Mouse (Mus musculus): Measurements from ENCODE around the gene Unk. TPM values are rescaled to one million over a fixed set of nuclear protein-coding genes. Genes with fewer than 3 reads are reported as not detected.
"Not testable (repeated sequence)": the region's sequence is repeated elsewhere in the genome, so short reads cannot be mapped to it uniquely, and the experiment has no call there.

The Unk gene
- total and polyA plus RNA-seq, 2 experiments from 2014 or later: 26.7 to 55.1 TPM

GRCm38 (mm10) chr11:116091591-116091990 lies 61.5 kb downstream of the Unk start:
- H3K4me3 ChIP-seq (ENCODE audit: low read depth, low read length): no peak overlapping the region

GRCm38 (mm10) chr11:116092959-116093358 lies 62.8 kb downstream of the Unk start:
- not testable (repeated sequence) for H3K36me3 ChIP-seq (ENCODE audit: insufficient read depth, low read length); H3K9ac ChIP-seq (replicated peaks; ENCODE audit: low read length, poor library complexity, severe bottlenecking); H3K4me2 ChIP-seq (ENCODE audit: low read depth, low read length, poor library complexity, severe bottlenecking); DNase-seq (ENCODE audit: low spot score); H3K27ac ChIP-seq (ENCODE audit: low read depth, low read length); ATAC-seq (ENCODE audit: low FRiP score); H3K4me1 ChIP-seq (ENCODE audit: insufficient read depth, low read length); H3K4me3 ChIP-seq (ENCODE audit: low read depth, low read length); H3K27me3 ChIP-seq (ENCODE audit: insufficient read depth, low read length); H3K9me3 ChIP-seq (ENCODE audit: low read length)
- 94% methylated on average over 6 of the region's 6 CpGs for WGBS

More at GRCm38 (mm10) chr11:116091591-116091990, 61.5 kb downstream of the Unk start:
- H3K9me3 ChIP-seq (ENCODE audit: low read length): no peaks in the 10 kb centered on the region
- no peak overlapping the region for H3K9ac ChIP-seq (replicated peaks; ENCODE audit: low read length, poor library complexity, severe bottlenecking)
- 88% methylated on average over 6 of the region's 6 CpGs for WGBS
- TF ChIP-seq CTCF (IDR thresholded peaks at IDR 0.05): no peak
- no peak for DNase-seq (ENCODE audit: low spot score)
- ATAC-seq (ENCODE audit: low FRiP score): no peak
- H3K36me3 ChIP-seq (ENCODE audit: insufficient read depth, low read length): no peaks in the 10 kb centered on the region
- H3K27ac ChIP-seq (ENCODE audit: low read depth, low read length): no peak overlapping the region
- H3K4me2 ChIP-seq (ENCODE audit: low read depth, low read length, poor library complexity, severe bottlenecking): no peak overlapping the region
- no peaks in the 10 kb centered on the region for H3K27me3 ChIP-seq (ENCODE audit: insufficient read depth, low read length)
- no peaks in the 10 kb centered on the region for H3K4me1 ChIP-seq (ENCODE audit: insufficient read depth, low read length)

GRCm38 (mm10) chr11:116093771-116094565 lies 63.8 kb downstream of the Unk start:
- Histone ChIP-seq H3K4me2 (ENCODE audit: low read depth, low read length, poor library complexity, severe bottlenecking) (no peak overlapping the region), H3K4me1 (ENCODE audit: insufficient read depth, low read length) (no peaks in the 10 kb centered on the region), H3K27ac (ENCODE audit: low read depth, low read length) (no peak overlapping the region), H3K27me3 (ENCODE audit: insufficient read depth, low read length) (no peaks in the 10 kb centered on the region), H3K36me3 (ENCODE audit: insufficient read depth, low read length) (no peaks in the 10 kb centered on the region), H3K9ac (replicated peaks; ENCODE audit: low read length, poor library complexity, severe bottlenecking) (no peak overlapping the region), H3K9me3 (ENCODE audit: low read length) (no peaks in the 10 kb centered on the region), H3K4me3 (ENCODE audit: low read depth, low read length) (no peak overlapping the region)
- DNase-seq (ENCODE audit: low spot score) (no peak), ATAC-seq (ENCODE audit: low FRiP score) (no peak)
- 67% methylated on average over 16 of the region's 16 CpGs for WGBS
- TF ChIP-seq CTCF (IDR thresholded peaks at IDR 0.05): no peak

- no peak overlapping the region for H3K4me2 ChIP-seq (ENCODE audit: low read depth, low read length, poor library complexity, severe bottlenecking)
- 83% methylated on average over 3 of the region's 3 CpGs for WGBS
These were observed 65.5 kb downstream of the Unk start for GRCm38 (mm10) chr11:116095573-116095972.

GRCm38 (mm10) chr11:116096213-116097108 lies 66.3 kb downstream of the Unk start:
- DNase-seq (ENCODE audit: low spot score) (no peak), ATAC-seq (ENCODE audit: low FRiP score) (no peak)
- Histone ChIP-seq H3K9ac (replicated peaks; ENCODE audit: low read length, poor library complexity, severe bottlenecking) (no peak overlapping the region), H3K36me3 (ENCODE audit: insufficient read depth, low read length) (no peaks in the 10 kb centered on the region), H3K4me3 (ENCODE audit: low read depth, low read length) (no peak overlapping the region), H3K9me3 (ENCODE audit: low read length) (no peaks in the 10 kb centered on the region), H3K27ac (ENCODE audit: low read depth, low read length) (no peak overlapping the region), H3K4me1 (ENCODE audit: insufficient read depth, low read length) (no peaks in the 10 kb centered on the region), H3K4me2 (ENCODE audit: low read depth, low read length, poor library complexity, severe bottlenecking) (no peak overlapping the region), H3K27me3 (ENCODE audit: insufficient read depth, low read length) (no peaks in the 10 kb centered on the region)
- TF ChIP-seq CTCF (IDR thresholded peaks at IDR 0.05): peak; percentile 59
- WGBS: 93% methylated on average over 5 of the region's 5 CpGs

More at GRCm38 (mm10) chr11:116095573-116095972, 65.5 kb downstream of the Unk start:
- Histone ChIP-seq H3K27me3 (ENCODE audit: insufficient read depth, low read length) (no peaks in the 10 kb centered on the region), H3K9me3 (ENCODE audit: low read length) (no peaks in the 10 kb centered on the region), H3K36me3 (ENCODE audit: insufficient read depth, low read length) (no peaks in the 10 kb centered on the region), H3K27ac (ENCODE audit: low read depth, low read length) (no peak overlapping the region), H3K9ac (replicated peaks; ENCODE audit: low read length, poor library complexity, severe bottlenecking) (no peak overlapping the region), H3K4me3 (ENCODE audit: low read depth, low read length) (no peak overlapping the region), H3K4me1 (ENCODE audit: insufficient read depth, low read length) (no peaks in the 10 kb centered on the region)
- DNase-seq (ENCODE audit: low spot score) (no peak), ATAC-seq (ENCODE audit: low FRiP score) (no peak)
- TF ChIP-seq CTCF (IDR thresholded peaks at IDR 0.05): no peak
